Mouse (Mus musculus) telencephalon, adult 2 months (tissue): ENCODE data around the gene Mterf2.

Experiments
- DNase-seq: peaks from one replicate; pipeline ENCODE4 v3.0.0-alpha.2; 2011; ENCODE audit warnings: low read depth, low spot score

The Mterf2 gene

DNA sequence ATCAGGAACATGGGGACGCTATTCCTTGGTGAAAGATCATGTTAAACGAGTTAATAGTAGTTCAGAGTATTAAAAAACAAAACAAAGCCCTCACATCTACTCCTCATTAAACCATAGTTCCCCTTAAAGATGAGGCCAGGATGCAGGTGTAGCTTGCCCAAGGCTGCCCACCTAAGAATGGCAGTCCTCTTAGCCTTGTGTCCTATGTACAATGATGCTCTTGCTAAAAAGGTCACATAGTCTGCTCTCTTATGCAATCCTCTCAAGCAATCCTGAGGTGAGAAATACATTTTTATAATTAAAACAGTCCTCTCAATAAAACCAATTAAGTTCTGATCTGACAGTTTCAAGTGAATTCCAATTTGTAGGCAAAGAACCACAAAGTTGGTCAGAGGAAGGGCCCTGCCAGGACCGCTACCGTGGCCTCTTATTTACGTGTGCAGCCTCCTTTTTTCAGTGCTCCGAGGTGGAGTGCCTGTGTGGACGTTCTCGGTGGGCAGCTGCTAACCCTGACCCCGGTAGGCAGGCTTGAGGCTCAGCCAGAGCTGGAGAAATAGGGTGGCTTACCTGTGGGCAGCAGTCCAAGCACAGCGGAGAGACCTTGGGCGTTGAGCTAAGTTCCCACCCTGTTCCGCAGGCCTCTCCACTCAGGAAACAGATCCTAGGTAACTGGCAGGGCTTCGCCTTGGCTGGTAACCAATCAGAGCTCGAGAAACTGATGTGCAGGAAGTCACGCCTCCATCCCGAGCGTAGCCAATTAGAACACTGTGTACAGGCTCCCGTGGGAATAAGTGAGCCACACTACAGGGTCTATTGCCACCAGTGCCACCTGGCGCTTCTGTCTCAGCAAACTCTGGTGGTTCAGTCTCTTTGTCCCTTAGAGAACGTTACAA is at the start of gene Mterf2:
Gene Mterf2 (minus strand): TSS at position 633 of the 893 bp plus-strand sequence.
- peak; percentile 99 for DNase-seq

DNA sequence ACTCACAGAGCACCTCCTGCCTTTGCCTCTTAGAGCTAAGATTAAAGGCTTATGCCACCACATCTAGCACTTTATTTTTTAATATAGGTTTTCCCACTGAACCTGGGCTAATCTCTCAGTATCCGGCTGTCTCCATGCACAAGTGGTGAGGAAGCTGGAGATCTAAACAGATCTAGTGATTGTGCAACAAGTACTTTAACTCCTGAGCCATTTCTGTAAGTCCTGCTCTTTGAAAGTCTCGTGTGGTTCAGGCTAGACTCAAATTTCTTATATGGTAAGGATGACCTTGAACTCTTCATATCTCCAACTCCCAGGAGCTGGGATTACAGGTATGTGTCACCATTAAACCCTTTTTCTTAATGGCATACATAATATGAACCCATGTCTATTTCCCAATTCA is 48.8 kb upstream of the Mterf2 start:
- no peak for DNase-seq

DNA sequence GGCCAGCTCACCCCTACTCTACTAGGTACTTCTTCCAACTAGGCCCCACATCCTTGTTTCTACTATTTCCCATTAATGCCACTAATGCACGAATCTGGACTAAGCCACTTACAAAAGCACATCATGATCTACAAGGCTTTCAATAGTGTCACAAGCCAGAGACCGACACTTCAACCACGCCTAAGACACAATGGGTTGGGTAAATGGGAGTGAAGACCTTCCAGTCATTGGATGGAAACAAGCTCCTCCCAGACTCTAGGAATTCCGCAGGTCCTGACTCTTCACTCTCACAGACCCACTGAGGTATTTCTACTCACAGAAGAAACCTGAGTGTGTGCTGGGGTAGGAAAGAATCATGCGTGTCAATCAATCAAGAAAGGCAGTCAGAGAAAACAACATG is 37.5 kb upstream of the Mterf2 start:
- no peak for DNase-seq

DNA sequence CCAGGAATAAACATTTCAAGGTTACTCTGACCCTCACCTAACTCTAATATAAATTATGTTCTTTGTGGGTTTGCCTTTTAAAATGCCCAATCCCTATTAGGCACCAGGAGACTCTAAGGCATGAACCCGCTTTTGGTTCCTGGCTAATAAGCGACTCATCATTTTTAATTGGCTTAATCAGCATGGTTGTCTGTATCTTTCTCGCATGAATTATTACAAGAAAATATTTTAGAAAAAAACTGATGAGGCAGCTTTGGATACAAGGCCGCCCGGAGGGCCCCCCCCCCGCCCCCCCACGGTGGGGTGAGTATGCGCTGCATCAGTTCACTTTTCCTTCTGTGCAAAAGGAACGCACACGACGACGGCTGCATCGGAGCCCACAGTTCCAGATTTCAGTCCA is 37.0 kb upstream of the Mterf2 start:
- DNase-seq = no peak

DNA sequence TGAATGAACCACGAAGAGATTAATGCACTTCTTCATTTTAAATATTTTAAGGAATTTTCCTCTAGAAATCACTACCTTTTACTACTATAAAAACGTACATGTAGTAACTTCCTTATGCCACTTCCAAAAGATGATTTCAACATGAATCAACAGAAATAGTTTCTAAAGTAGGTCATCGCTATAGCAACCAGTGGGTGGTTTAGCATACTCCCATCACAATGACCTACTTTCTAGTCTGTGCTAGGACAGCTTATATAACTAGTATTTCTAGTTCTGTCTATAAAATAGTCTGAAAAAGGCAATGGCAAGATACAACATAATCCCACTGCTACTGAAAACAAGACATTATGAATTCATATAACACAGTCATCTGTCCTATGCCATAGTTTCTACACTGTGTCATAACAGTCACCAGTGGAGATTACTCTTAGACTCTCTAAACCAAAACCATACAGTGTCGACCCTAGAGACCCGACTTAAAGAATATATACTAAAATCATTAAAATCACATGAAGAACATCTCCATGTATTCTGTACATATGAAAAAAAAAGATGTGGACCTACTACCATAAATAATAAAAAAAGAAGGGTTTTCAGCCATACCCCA is 34.0 kb upstream of the Mterf2 start:
- peak; percentile 91 for DNase-seq

DNA sequence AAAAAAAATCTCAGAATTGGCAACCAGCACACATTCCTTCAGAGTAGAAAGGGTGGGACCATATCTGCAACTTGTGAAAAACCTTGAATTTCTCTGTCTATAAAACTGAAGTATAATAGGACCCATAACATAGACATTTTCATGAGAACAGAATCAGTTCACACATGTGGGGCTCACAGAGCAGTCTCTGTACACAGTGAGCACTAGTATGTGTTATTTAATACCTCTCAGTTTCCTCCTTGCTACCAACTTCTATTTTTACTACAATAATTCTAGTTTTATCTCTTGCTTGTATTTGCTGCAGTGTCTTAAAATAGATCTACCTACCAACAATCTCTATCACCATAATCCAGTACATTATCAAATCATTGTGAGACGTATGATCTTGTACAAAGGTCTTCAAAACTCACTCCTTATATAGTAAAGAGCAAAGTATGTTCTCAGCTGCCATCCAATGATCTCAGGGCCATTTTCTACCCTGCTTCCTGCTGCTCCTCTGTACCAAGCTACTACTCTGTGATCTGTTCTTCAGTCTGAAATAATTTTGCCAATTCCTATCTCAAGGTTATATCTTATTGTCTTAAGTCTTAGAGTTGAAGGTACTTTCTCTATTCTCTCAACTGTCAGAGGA is 32.3 kb upstream of the Mterf2 start:
- DNase-seq = no peak

DNA sequence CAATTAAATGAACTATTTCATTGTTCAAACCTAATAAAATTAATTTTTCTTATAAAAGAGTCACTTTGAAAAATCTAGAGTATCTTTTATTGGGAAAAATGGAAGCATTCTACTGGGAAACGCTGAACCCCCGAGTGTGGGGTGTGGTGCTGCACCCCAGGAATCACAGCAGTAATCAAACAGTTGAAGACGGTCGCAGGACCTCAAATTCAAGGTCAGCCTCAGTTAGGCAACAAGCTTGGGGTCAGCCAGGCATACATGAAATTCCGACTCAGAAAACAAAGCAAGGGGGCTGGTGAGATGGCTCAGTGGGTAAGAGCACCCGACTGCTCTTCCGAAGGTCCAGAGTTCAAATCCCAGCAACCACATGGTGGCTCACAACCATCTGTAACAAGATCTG is 29.6 kb upstream of the Mterf2 start:
- no peak for DNase-seq

DNA sequence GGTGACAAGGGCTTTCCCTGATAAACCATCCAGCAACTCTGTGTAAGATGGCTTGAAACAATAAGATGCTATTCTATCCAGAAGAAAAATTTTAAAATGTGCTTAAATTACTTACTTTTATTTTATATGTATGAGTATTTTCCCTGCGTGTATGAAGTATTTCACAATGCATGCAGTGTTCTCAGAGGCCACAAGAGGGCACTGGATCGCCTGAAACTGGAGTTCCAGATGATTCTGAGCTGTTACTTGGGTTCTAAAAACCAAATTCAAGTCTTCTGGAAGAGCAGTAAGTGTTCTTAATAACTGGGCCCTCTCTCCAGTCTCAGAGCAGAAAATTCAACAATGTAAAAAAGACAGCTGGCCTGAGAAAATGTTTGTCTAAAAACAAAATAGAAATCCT is 26.4 kb upstream of the Mterf2 start:
- peak; percentile 31 for DNase-seq

DNA sequence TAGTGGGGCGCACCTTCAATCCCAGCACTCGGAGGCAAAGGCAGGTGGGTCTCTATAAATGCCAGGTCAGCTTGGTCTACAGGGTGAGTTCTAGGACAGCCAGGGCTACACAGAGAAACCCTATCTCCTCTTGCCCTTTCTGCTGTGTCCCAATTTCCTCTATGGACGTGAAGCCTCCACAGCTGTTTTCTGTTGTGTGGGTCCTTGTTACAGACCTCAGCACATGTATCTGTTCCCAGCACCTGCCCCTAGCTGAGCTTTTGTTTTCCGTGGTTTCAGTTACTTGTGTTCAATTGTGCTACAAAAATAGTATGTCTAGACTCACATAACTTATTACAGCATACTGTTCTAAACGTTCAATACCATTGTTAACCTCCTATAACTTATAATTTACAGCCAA is 21.4 kb upstream of the Mterf2 start:
- DNase-seq = no peak

DNA sequence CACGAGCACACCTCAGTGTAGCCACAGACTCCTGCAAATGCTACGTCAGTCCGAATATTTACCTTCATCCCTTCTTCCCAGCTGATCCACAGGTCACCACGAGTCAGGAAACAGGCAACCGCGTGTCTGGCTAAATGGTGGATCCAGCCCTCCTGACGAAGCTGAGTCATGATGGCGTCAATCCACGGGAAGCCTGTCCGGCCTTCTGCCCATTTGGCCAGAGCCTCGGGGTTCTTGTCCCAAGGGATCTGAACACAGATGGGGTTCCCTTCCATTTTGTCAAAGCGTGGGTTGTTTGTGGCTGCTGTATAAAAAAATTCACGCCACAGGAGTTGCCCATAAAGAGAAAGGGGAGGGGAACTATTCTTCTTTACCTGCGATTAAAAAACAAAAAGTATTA is 18.5 kb upstream of the Mterf2 start:
- DNase-seq = no peak

DNA sequence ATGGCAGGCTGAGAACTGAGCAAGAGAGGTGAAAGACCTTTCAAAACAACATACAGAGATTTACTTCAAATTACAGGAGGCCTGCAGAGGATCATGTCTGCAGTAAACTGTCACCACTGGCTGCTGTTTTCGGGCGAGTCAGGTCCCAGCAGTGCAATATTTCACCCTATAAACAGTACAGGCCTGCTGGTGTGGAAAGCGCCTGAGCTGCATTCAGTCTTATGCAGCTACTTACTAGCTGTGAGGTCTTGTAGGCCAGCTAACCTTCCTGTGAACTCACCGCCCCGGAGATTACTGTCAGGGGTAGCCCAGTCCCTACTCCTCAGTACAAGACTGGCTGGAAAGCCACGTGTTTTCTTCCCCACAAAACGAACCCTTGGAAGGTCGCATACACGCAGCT is 13.6 kb upstream of the Mterf2 start:
- DNase-seq = no peak

DNA sequence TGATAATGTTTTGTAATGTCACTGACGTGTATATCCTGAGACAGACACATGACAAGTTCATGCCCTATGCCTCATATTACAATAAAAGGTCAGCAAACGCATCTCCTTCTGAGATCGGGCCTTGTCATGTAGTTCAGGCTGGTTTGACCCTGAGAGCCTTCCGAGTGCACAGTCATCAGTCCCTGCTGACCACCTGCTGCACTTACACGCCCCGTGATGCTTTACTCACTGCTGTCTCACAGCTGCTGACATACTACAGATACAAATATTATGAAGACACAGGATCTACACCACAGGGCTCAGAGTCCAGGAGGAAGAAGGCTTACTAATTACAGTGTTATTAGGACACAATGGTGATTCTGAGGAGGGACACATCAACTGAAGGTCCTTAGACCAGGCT is 8.7 kb upstream of the Mterf2 start:
- no peak for DNase-seq

DNA sequence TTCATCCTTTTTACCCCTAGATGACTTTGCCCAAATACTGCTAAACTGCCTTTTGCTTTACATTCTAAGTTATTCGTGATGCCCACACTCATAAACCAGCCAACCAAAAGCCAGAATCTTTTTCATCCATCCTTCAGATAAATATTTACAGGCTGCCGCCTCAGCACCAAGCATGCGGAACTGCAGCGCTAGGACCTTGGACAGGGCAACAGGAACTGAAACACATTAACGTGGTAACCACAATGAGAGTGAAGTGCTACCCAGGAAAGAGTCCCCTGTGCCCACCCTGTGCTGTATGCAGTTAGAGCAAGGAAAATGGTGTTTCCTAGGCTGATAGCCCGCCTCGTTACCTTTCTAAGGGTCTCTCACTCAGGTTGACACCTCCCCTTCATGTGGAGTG is 626 bp upstream of the Mterf2 start:
- DNase-seq = no peak

DNA sequence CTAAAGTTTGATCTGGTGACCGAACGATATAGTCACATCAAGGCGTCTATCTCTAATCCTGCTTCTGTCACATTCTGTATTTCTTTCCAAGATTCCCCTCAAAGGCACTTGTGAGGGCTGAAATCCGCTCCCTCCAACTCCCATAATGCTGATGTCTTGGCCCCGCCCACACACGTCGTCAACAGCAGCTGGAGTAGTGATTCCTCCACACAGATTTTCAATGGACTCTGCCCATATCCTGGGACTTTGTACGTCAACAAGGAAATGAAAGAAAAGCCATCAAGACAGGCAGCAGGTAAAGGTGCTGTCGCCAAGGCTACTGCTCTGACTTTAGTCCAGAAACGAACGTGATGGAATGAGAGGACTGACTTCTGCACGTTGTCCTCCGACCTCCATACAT is 2.6 kb downstream of the Mterf2 start:
- no peak for DNase-seq

DNA sequence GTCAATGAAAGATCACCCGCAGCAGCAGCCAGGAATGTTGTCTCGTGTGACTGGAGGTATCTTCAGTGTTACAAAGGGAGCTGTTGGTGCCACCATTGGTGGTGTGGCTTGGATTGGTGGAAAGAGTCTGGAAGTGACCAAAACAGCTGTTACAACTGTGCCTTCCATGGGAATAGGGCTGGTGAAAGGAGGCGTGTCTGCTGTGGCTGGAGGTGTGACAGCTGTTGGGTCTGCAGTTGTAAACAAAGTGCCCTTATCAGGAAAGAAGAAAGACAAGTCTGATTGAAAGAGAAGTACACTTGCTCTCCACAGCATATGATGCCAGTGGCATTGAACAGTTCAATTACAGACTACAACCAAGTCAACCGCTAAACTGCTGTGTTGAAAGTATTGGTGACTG is 13.4 kb downstream of the Mterf2 start:
- DNase-seq = no peak

DNA sequence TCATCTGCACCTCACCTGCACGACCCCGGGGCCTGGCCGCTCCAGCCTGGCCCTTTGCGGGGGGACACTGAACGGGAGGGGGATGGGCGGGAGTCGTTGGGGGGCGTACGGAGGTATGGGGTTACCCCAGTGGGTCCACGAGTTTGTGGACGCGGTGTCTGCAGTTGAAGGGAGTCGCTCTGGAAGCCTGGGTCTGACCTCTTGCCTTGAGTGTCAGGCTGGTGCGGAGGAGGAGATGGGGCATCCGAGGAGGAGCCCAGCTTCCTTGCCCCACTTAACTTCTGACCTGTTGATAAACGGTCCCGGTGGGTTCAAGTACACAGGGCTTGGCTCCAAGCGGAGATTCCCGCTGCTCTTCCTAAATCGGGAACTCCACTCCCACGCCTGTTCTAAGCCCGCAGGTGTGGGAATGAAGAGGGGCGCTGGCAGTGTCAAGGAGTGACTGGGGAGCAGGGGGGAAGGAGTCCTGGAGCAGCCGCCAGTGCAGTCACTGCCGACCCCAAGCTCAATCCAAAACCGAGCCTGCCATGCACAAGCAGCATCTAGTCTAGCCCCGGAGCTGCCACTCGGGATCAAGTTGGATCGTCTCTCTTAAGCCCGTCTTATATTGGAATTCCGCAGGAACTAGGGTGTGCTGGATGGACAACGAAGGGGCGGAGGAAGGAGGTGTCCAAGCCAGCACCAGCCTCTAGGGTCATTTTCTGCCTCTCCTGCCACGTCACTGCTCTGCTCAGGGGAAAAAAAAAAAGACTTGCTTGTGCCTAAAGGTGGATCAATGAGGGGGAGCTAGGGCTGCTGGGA is 24.5 kb downstream of the Mterf2 start:
- DNase-seq = no peak

DNA sequence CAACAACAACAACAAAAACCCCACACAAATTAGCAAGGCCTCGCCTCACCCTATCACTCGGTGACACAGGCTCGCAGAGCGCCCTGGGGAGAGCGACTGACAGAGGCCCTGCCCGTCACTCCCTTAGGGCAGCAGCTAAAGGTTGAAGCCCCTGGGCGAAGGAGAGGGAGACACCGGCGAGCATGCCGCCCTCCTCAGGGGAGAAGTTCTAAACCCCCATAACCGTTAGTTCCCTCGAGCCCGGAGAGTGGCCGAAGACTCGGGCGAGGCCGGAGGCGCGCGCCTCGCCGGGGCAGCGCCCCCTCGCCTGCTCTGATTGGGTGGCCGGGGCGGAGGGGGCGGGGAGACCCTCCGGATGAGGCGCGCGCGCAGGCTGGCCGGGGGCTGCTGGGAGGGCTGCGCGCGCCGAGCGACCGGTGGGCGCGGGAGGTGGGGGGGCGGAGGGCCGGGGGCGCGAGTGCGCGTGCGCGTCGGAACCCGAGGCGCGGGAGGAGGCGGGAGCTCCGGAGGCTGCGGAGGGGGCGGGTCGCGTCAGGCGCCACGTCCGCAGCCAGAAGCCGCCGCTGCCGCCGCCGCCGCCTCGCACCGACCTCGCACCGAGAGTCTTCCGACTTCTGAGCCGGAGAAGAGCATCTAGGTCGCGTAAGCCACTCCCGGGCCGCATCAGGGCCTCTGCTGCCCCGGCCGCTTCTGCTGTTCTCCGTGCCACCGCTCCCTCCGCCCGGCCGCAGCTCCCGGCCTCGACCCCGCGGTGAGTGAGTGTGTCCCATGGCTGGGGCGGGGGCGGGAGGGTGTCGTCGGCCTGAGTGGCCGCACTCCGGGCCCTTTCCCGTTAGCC is 25.4 kb downstream of the Mterf2 start, which contains the start of the genes Fhl4 and Tmem263:
Gene Fhl4 (minus strand): TSS at position 249 of the 838 bp plus-strand sequence.
Gene Tmem263 (plus strand): TSS at position 381 of the 838 bp plus-strand sequence.
- DNase-seq = no peak

DNA sequence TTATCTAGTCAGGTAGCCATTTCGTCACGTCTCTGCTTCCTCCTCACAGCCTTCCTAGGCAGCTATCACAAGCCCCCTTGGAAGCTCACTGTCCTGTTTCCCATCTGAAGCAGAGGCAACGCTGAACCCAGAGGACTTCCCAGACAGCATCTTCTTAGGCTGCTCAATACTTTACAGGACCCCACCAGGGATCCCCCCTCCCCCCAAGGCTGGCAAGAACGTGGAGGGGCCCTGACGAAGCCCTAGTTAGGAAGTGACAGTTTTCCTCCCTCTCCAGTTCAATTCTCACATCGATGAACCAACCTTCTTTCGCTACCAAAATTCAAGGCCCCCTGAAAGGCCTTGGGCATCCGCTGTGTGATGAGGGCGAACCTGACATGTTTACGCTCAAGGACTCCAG is 26.0 kb downstream of the Mterf2 start:
- DNase-seq = no peak

DNA sequence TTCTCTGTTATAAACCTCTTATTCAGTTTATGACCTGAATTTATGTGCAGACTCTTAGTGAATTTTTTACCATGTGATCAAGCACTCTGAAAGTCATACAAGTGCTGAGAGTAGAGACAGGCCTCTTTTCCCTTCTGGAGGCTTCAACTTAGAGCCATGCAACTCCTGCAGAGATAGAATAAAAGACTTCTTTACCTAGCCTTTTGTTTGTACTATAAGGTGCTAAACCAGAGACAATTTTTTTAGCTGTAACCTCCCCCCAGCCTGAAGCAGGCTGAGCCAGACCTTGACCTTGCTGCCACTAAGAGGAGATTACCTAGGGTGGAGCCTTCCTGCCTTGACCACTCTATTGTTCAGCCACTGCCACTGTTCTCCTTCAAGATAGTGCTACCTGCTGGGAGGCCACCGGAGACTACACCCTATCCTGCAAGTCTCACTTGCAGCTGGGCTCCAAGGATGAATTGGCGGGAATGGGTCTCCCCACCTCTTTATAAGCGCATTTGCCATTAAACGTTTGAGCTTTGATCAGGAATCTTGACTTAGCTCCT is 56.1 kb downstream of the Mterf2 start:
- no peak for DNase-seq
